Mouse (Mus musculus): ENCODE data around the gene Tmem183a.
A peak's percentile ranks its signal among the peaks of the same experiment; 100 is the strongest.

Tmem183a gene

DNA sequence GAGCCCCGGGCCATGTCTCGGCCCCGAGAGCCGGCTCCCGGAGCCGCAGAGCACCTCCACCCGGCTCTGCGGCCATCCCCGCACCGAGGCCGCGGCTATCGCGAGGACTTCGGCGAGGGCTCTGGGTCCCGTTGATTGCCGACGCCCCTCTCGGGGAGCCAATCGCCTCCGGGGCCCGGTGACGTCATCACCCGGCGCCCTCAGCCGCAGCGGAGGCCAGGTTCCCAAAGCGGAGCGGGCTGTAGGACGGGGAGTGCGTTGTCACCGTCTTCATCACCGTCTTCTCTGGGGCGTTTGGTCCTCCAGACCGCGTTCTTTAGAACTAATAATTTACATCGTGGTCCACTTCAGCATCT is at the start of gene Tmem183a:
Tmem183a (minus strand) TSS at position 123 of the 356 bp plus-strand sequence.
- DNase-seq (ENCODE audit: low read depth, low spot score), result peak; percentile 97

DNA sequence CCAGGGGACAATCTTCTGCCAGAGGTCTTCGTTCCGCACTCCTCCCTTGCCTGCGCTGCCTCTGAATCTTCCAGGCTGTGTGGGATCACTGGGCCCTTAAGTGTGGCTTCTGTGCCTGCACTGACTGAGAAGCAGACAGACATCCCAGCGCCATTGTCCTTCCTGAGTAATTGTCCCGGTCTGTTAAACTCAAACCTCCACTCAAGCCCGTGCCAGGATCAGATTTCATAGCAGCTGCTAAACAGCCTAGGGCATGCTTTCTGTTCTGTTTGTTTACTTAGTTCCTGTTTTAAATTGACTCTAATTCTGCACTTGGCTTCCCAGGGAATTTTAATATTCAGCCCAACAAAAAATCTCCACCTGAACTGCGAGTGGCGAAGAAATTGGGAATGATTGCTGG is 46.3 kb upstream of the Tmem183a start:
- no peak for DNase-seq (ENCODE audit: low read depth, low spot score)

DNA sequence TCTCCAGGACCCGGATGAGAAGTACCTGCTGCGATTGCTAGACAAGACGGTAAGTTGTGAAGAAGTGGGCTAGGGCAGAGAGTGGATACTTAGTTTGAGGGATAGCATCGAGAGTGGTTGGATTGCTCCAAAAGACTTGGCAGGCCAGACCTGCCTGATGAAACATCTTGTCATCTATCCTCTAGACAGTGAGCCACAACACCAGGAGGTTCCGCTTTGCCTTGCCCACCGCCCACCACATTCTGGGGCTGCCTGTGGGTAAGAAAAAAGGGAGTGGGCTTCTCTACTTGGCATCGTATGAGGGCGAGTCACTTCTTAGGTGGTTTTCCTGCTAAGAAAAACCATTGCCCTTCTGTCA is 44.6 kb upstream of the Tmem183a start:
- no peak for DNase-seq (ENCODE audit: low read depth, low spot score)

DNA sequence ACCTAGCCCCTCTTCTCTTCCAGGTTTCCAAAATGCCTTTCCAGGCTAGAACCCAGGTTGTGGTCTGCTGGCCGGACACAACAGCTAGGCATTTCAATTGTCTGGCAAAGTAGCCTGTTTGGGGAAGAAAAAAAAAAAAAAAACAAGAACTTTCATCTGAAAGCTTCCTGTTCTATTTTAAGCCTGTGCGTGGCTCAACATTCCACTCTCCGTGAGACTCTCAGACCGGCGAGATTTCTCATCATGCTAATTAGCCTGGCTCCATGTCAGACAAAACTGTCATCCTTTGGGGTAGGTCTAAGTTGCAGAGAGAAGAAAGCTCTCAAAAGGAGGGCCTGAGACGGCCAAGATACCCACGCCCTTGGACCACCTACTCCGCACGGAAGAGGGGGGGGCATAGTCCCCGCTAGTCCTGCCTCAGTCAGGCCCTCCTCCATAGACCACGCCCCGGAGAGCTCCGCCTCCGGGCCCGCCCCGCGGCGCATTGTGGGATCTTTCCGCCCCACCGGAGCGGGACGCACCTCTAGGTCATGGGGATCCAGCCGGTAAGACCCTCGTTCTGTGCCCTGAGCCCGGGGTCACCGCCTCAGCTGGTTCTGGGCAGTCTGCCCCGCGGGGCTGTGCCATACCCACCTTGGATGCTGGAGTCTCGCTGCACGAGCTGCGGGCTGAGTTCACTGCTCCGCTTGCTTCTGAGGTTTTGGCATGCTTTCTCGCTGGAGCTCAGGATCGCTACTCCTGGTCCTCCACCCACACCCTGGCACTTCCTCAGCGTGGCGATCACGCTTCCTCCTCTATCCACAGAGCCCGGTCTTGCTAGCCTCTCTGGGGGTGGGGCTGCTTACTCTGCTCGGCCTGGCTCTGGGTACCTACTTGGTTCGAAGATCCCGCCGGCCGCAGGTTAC is 44.0 kb upstream of the Tmem183a start, which contains the start of gene Cyb5r1:
Cyb5r1 (plus strand) TSS at position 51 of the 905 bp plus-strand sequence.
- DNase-seq (ENCODE audit: low read depth, low spot score), result peak; percentile 82

DNA sequence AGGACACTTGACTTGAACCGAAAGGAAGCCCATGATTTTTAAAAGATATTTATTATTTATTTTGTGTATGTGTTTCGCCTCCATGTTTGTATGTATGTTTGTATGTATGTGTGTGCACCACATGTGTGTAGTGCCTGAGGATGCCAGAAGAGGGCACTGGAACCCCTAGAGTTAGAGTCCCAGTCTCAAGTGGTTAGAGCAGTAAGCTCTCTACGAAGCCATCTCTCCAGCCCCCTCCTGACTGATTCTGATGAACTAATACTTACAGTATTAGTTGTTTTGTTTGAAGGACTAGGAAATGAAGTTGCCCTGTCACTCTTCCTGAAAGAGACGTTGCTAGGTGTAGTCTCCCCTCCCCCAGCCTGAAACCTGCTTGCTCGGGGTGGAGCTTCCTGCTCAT is 38.0 kb upstream of the Tmem183a start:
- no peak for DNase-seq (ENCODE audit: low read depth, low spot score)

DNA sequence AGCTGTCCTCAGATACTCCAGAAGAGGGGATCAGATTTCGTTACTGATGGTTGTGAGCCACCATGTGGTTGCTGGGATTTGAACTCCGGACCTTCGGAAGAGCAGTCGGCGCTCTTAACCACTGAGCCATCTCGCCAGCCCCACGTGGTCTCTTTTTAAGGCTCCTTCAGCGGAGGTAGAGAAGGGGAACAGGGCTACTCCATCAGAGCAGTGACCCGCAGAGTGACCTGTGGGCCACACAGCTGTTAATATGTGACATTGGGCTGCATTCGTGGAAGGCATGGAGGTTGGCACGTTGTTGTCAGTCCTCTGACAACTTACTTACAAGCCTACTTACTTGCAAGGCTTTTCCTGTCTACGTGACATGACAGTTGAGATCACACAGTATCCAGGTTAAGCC is 36.4 kb upstream of the Tmem183a start:
- no peak for DNase-seq (ENCODE audit: low read depth, low spot score)

DNA sequence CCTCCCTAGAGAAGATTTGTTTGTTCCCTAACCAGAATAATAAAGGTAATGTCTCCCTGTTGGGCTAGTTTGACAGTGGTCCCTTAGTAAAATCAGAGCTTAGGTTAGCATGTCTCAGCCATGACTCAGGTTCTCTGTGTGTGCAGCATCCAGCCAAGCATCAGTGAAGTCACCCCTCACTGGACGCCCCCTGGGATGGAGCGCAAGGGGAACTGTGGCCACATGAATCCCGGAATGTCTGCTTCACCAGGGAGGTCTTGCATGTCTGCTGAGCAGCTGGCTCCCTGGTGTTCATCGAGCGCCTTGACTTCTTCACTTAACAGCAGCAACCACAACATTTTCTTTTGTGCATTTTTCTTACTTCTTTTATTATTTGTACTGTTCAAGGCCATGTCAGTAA is 32.0 kb upstream of the Tmem183a start:
- no peak for DNase-seq (ENCODE audit: low read depth, low spot score)

DNA sequence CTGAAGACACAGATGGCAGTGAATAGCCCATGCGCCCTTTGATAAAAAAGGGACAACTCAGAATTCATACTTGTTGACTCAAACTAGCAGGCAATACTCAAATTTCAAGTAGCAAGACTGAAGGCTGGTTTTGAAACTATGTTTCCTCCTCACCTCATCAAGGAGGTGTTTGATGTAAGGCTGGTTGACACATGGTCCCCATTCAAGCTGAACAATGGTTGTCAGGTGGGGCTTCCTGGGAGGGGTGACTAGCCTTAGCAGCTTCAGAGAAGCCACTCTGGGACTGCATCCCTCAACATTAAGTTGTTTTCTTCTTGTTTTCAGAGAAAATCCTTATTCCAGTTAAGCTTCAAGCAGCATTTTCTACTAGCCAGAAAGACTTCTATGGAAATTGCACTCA is 23.9 kb upstream of the Tmem183a start, which contains the start of gene 4933406M09Rik:
4933406M09Rik (plus strand) TSS at position 275 of the 400 bp plus-strand sequence.
- DNase-seq (ENCODE audit: low read depth, low spot score), result no peak

DNA sequence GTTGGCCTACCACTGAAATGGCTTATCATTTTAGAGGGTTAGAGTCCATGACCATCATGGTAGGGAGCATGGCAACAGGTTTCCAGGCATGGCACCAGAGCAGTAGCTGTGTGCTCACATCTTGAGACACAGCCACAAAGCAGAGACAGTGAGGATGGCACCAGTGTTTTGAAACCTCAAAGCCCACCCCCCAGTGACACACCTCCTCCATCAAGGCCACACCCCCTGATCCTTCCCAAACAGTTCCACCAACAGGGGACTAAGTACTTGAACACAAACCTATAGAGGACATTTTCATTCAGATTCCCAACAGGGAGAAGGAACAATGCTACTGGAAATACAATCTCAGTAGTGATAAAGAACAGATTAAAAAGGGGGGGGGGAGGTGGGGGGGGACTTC is 23.4 kb upstream of the Tmem183a start:
- DNase-seq (ENCODE audit: low read depth, low spot score), result no peak

DNA sequence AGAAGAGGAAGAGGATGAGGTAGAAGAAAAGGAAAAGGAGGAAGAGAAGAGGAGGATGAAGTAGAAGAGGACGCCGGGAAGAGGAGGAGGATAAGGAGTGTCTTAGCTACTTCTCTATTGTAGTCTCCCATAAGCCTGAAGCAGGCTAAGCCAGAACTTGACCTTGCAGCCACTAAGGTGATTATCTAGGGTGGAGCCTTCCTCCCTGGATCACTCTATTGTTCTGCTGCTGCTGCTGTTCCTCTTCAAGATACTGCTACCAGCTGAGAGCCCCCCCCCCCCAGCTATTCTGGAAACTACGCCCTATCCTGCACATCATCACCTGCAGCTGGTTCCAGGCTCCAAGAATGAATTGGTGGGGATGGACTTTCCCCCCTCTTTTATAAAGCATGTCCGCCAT is 22.8 kb upstream of the Tmem183a start:
- no peak for DNase-seq (ENCODE audit: low read depth, low spot score)

DNA sequence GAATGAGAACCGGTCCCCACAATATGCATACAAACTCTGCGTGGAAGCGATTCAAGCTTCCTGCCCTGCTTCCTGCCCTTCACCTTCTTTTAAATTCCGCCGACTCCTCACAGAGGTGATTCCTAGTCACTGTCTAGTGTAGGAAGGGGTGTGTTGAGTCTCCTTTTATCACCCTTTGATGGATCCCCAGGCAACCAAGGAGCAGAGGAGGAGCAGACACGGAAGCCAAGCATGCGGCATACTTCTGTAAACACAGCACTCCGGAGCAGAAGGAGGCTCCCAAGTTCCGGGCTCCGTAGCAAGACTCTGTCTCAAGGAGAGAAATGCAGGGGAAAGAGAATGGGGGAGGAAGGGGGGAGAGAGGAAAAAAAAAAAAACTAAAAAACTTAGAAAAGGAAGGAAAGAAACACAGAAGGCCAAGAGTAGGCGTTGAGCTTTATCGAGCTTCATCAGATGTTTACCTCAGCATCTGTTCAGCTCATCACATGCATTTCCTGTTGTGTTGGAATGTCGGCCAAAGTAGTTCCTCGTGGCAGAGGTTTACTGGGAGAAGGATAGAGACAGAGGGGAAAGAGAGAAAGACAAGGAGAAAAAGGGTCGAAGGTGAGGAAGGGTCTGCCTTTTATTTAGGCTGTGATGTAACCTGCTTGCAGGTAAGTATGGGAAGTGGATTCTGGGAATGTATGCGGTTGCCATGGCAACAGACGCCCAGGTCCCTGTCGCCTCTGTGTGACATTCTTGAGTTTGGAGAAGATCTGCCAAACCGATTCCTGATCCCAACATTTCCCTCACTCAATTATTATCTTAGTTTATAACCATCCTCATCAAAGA is 20.2 kb upstream of the Tmem183a start:
- peak; percentile 47 for DNase-seq (ENCODE audit: low read depth, low spot score)

DNA sequence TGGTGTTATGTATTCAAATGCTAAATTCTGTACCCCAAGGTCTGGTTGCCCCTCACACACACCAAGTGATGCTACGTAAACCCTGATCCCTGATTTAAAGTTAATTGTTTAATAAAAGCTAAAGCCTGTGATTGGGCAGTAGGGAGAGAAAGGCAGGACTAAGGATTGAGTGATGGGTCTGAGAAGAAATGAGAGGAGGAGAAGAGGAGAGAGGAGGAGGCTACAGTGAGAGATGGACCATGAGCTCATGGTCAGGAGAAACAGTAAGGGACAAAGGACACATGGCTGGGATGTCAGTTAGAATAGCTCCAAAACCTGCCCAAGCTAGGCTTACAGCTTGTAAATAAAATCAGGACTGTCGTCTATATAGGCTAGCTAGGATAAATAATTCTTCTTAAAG is 19.3 kb upstream of the Tmem183a start:
- no peak for DNase-seq (ENCODE audit: low read depth, low spot score)

DNA sequence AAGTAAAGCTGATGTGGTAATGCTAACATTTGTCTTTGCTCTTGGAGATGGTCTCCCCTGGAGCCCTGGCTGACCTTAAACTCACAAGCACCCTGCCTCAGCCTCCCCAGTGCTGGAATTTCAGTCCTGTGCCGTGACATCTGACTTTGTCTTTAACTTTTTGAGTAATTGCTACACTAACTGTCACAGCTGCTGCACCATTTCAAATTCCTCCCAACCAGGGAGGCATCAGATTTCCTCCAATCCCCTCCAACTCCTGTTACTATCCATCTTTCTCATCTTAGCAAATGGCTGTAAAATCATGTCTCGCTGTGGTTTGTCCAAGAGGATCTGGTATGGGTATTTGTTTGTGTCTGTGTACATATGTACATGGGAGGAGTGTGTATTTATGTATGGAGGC is 12.3 kb upstream of the Tmem183a start:
- DNase-seq (ENCODE audit: low read depth, low spot score), result no peak

DNA sequence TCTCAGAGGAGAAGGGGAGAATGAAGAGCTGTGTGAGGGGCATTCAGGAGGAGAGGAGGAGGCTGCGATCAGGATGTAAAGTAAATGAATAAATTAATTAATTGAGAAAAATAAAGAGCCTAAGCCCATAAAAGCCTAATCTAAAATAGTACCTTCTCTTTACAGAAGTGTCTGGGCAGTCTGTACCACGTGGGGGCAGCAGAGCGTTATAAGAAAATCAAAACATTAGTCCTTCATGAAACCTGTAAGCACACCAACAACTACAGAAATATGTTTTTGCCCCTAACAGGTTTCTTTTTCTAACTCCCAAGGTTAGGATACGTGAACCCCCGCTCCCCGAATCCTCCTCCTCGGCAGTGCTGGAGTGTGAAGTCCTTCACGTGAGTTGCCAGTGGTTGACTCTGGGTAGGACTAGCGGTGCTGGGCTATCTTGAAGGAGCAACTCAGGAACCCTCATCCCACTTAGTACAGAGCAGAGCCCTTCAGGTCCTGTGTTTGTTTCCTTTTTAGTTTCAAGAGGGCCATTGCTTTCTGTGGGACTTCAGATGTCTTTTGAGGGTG is 7.1 kb upstream of the Tmem183a start:
- DNase-seq (ENCODE audit: low read depth, low spot score), result peak; percentile 29

DNA sequence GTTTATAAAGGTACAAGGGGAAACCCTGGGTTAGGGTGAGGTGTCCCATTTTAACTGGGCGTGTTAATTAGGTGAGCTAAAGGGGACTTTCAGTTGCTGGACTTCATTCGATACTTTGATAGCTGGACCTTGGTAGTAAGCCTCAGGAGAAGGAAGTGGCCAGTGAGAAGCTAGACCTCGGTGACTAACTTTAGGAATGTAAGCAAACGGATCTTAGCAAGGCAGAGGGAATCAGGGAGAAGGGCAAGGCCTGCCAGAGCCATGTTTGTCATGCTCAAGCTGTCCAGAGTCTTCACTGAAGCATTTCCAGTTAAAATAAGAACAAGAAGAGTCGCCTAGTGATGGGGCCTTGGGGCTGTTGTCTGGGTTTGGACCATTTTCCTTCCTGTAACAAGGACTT is 3.7 kb upstream of the Tmem183a start:
- DNase-seq (ENCODE audit: low read depth, low spot score), result no peak

DNA sequence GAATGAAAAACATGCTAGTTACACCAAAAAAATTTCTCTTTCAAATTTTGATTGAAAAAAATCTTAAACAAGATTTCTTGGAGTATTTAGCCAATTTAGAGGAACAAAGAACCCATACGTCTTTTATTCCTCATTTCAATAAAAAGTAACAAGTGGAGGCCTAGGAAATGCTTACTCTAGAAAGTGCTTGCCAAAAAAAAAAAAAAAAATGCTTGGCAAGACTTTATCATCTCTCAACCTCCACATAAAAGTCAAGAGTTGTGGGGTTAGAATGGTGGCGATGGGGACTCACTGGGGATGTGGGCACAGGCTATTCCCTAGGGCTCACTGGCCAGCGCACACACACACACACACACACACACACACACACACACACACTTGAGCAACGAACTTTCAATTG is 1.4 kb upstream of the Tmem183a start:
- DNase-seq (ENCODE audit: low read depth, low spot score), result no peak

DNA sequence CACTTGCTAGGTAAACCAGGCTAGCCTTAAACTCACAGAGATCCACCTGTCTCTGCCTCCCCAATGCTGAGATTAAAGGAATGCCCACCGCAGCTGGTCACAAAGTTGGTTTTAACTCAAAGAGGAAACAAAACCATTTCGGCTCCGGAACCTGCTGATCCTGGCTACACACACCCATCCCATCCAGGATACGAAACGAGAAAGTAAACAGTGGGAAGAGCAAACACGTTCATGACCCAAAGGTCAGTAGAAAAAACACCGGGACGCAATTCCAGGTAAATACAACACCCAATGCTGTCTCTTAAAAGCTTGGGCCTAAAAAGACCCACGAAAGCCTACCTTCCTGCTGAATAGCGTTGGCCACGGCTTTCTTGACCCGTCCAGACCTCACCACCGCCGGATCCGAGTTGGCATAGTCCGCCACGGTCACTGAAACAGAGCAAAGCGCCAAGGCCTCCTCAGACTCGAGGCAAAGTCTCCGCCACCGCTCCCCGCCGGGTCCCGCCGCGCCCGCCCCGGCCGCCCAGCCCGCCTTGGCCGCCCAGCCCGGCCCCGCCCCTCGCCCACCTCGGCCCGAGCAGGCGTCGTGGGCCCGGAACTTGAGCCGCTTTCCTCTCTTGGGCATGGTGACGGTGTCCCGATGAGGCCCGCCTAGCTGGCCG is 453 bp downstream of the Tmem183a start:
- DNase-seq (ENCODE audit: low read depth, low spot score), result no peak

DNA sequence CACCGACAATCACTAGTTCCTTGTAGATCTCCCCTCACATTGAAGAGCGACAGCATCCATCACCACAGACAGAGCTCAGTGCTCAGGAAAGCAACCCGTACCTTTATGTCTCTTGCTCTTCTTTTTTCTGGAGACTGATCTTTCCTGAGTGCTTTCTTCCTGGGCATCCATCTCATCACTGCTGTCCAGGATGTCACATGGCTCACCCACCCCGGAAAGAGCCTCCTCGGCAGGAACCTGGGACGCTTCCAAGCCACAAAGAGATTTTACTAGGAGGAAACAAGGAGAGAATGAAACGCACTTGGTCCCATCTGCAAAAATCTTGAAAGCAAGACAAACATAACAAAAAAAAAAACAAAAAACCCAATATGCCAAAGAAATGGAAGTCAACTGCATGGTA is 1.1 kb downstream of the Tmem183a start:
- no peak for DNase-seq (ENCODE audit: low read depth, low spot score)

DNA sequence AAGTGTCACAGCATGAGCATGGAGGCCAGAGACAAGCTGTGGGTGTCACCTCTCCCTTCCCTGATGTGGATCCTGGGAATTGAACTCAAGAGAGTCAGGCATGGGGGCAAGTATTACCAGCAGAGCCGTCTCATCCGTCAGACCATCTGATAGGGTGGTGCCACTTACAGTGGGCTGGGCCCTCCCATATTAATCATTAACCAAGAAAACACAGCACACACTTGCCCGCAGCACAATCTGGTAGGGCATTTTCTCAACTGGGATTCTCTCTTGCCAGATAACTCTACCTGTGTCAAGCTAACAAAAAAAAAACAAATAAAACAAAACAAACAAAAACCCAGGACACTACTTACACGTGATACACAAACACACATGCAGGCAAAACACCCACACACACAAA is 4.3 kb downstream of the Tmem183a start:
- DNase-seq (ENCODE audit: low read depth, low spot score), result no peak

DNA sequence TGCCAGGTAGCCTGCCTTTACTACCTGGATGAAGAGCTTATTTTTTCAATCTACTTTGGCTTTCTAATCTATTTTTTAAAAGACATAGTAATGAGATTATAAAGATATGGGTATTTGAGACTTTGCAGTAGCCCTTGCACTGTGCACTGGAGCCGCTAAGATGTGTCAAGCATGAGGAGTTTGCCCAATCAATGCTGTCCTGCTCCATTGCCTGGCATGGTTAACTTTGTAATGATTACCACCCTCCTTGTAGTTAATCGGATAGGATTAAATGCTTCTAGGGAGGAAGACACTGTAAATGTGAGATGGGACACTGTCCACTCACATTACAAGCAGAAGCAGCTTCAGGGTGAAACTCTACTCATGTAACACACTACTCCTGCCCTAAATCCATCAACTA is 8.5 kb downstream of the Tmem183a start:
- DNase-seq (ENCODE audit: low read depth, low spot score), result no peak

DNA sequence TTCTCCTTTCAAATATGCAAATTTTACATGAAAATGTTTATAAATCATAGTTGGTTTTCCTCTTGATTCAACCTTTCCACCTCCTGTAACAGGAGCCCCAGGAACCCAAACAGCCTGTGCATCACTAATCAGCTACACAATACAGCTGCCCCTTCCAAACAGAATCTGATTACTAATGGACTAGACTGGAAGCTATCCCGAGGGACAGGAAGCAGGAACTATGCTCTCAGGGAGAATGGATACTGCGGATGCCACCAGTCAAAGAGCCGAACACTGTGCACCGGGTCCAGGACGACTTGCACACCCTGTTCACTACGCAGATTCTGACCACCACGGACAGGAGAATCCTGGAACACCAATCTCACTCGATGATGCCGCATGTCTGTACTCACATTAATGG is 14.0 kb downstream of the Tmem183a start:
- no peak for DNase-seq (ENCODE audit: low read depth, low spot score)

DNA sequence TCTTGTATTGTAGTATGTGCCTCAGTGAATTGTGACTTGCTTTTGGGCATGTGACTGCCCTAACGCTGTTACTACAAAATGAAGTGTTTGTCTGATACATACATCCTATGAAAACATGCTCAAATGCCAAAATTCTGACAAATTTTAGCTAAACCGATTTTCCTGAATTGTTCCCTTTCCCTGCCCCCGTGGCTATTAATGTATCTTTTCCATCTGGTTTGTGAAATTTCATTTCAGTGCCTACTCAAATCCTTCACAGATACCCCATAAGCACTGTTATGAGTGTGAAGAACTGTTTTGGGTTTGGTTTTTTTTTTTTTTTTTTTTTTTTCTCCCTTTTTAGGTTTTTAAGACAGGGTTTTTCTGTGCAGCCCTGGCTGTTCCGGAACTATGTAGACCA is 16.7 kb downstream of the Tmem183a start:
- DNase-seq (ENCODE audit: low read depth, low spot score), result no peak

Measured in mesoderm, embryonic 11.5 days (tissue).